Mouse (Mus musculus): ENCODE data around the gene Coro2a. TPM values are rescaled to one million over a fixed set of nuclear protein-coding genes. Genes with fewer than 3 reads are reported as not detected.
A peak's percentile ranks its signal among the peaks of the same experiment; 100 is the strongest.

Coro2a gene
- polyA plus RNA-seq, 1 experiment, result 312 TPM

DNA sequence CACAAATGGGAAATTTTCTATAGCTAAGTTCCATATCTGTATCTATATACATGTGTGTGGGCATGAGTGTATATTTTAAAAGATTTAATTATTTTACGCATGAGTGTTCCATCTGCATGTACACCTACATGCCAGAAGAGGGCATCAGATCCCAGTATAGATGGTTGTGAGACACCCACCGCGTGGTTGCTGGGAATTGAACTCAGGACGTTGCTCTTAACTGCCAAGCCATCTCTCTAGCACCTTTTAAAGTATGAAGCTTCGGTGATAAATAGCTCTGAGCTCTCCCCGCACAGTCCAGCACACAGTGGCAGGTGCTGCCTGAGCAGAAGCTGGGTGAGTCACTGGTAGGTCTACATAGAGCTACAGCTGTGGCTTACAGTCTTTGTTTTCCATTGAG is 15.4 kb upstream of the Coro2a start:
- no peak overlapping the region for H3K4me3 ChIP-seq (ENCODE audit: low read depth, low read length)
- H3K27me3 ChIP-seq (ENCODE audit: control insufficient read depth, insufficient read depth, low read length), result no peaks in the 10 kb centered on the region
- TF ChIP-seq CTCF (IDR thresholded peaks at IDR 0.05; ENCODE audit: extremely low read depth, insufficient read length, insufficient replicate concordance, low read depth, low read length) (peak; percentile 31; the same call in 1 of the 2 replicates), POLR2A (IDR thresholded peaks at IDR 0.05; ENCODE audit: low read depth, low read length) (no peak)
- WGBS, result 69% methylated on average over 6 of the region's 6 CpGs
- no peak overlapping the region for H3K27ac ChIP-seq (ENCODE audit: insufficient read depth, low read depth, low read length)
- peaks cover 5% of the 10 kb centered on the region; the same call in 1 of the 2 replicates for H3K4me1 ChIP-seq (ENCODE audit: control insufficient read depth, insufficient read depth, insufficient read length, low read length)
- H3K36me3 ChIP-seq (ENCODE audit: control insufficient read depth, insufficient read depth, low read length), result peaks cover 2% of the 10 kb centered on the region; the same call in 1 of the 2 replicates

DNA sequence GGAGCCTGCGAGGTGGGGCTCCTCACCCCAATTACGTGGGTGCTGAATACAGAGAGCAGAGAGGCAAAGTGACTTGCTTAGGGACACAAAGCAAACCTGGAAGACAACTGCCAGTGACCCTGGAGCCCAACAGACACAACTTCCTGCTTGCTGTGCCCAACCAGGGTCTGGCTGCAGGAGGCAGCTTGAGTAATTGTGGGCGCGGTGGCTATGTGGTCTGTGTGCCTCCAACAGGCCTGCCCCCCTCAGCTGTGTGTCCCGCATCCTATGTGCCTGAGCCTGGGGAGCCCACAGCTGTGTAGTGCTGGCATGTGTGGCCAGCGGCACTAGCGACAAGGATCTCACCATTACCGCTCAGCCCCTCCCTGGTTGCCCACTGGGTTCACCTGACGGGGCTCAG is 12.6 kb upstream of the Coro2a start:
- TF ChIP-seq CTCF (IDR thresholded peaks at IDR 0.05; ENCODE audit: extremely low read depth, insufficient read length, insufficient replicate concordance, low read depth, low read length) (no peak), POLR2A (IDR thresholded peaks at IDR 0.05; ENCODE audit: low read depth, low read length) (no peak)
- Histone ChIP-seq H3K4me3 (ENCODE audit: low read depth, low read length) (no peak overlapping the region), H3K4me1 (ENCODE audit: control insufficient read depth, insufficient read depth, insufficient read length, low read length) (no peaks in the 10 kb centered on the region), H3K27me3 (ENCODE audit: control insufficient read depth, insufficient read depth, low read length) (no peaks in the 10 kb centered on the region), H3K36me3 (ENCODE audit: control insufficient read depth, insufficient read depth, low read length) (peaks cover 2% of the 10 kb centered on the region; the same call in 1 of the 2 replicates), H3K27ac (ENCODE audit: insufficient read depth, low read depth, low read length) (no peak overlapping the region)
- WGBS, result 78% methylated on average over 9 of the region's 9 CpGs

GRCm38 (mm10) chr4:46613618-46614017 is 11.6 kb upstream of the Coro2a start:
- Histone ChIP-seq H3K27me3 (ENCODE audit: control insufficient read depth, insufficient read depth, low read length) (no peaks in the 10 kb centered on the region), H3K36me3 (ENCODE audit: control insufficient read depth, insufficient read depth, low read length) (peaks cover 2% of the 10 kb centered on the region; the same call in 1 of the 2 replicates), H3K4me3 (ENCODE audit: low read depth, low read length) (no peak overlapping the region), H3K27ac (ENCODE audit: insufficient read depth, low read depth, low read length) (no peak overlapping the region), H3K4me1 (ENCODE audit: control insufficient read depth, insufficient read depth, insufficient read length, low read length) (no peaks in the 10 kb centered on the region)
- WGBS, result 70% methylated on average over 12 of the region's 12 CpGs
- TF ChIP-seq POLR2A (IDR thresholded peaks at IDR 0.05; ENCODE audit: low read depth, low read length) (no peak), CTCF (IDR thresholded peaks at IDR 0.05; ENCODE audit: extremely low read depth, insufficient read length, insufficient replicate concordance, low read depth, low read length) (no peak)

DNA sequence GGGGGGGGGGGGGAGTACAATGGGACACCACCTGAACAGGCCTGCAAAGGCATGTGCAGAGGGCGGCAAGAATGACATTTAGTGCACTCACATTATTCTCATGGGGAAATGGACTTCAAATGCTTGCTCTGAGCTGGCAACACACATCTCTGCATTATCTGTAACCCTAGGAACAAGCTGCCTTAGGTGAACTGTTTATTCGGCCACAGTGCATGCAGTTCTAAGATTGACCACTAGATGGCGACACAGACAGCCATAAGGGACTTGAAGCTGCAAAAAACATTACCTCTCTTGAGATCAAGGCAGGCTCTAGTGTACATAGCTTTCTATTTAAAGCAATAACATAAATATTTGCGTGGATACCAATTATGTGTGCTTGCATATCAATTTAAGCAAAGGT is 9.2 kb upstream of the Coro2a start:
- no peak overlapping the region for H3K27ac ChIP-seq (ENCODE audit: insufficient read depth, low read depth, low read length)
- 5% methylated on average over 4 of the region's 4 CpGs for WGBS
- H3K4me1 ChIP-seq (ENCODE audit: control insufficient read depth, insufficient read depth, insufficient read length, low read length), result no peaks in the 10 kb centered on the region; the same call in 1 of the 2 replicates
- no peak overlapping the region for H3K4me3 ChIP-seq (ENCODE audit: low read depth, low read length)
- peaks cover 5% of the 10 kb centered on the region; the same call in 1 of the 2 replicates for H3K36me3 ChIP-seq (ENCODE audit: control insufficient read depth, insufficient read depth, low read length)
- H3K27me3 ChIP-seq (ENCODE audit: control insufficient read depth, insufficient read depth, low read length), result no peaks in the 10 kb centered on the region
- TF ChIP-seq CTCF (IDR thresholded peaks at IDR 0.05; ENCODE audit: extremely low read depth, insufficient read length, insufficient replicate concordance, low read depth, low read length) (no peak), POLR2A (IDR thresholded peaks at IDR 0.05; ENCODE audit: low read depth, low read length) (no peak)

GRCm38 (mm10) chr4:46607601-46608000 is 5.6 kb upstream of the Coro2a start:
- H3K4me1 ChIP-seq (ENCODE audit: control insufficient read depth, insufficient read depth, insufficient read length, low read length), result peaks cover 2% of the 10 kb centered on the region; the same call in 1 of the 2 replicates
- H3K4me3 ChIP-seq (ENCODE audit: low read depth, low read length), result no peak overlapping the region
- no peak overlapping the region for H3K27ac ChIP-seq (ENCODE audit: insufficient read depth, low read depth, low read length)
- TF ChIP-seq CTCF (IDR thresholded peaks at IDR 0.05; ENCODE audit: extremely low read depth, insufficient read length, insufficient replicate concordance, low read depth, low read length) (no peak), POLR2A (IDR thresholded peaks at IDR 0.05; ENCODE audit: low read depth, low read length) (no peak)
- 72% methylated on average over 3 of the region's 3 CpGs for WGBS
- H3K36me3 ChIP-seq (ENCODE audit: control insufficient read depth, insufficient read depth, low read length), result peaks cover 3% of the 10 kb centered on the region; the same call in 1 of the 2 replicates
- H3K27me3 ChIP-seq (ENCODE audit: control insufficient read depth, insufficient read depth, low read length), result no peaks in the 10 kb centered on the region

DNA sequence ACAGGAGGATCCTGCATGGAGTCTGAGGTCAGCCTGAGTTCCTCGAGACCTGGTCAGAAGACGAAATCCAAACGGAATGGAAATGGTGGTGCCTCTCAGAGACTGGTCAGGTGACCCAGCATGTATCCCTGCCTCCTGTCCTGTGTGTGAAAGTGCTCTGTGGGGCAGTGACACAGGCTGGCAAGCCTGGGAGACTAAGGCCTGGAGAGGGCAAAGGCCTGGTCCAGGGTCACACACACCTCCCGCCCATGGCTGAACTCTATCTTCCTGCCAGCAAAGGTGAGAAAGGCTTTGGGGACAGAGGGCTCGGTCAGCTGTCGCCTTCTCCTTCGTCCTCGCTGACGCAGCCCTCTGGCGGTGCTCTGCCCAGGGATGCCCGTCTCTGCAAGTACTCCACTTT is 3.4 kb upstream of the Coro2a start:
- no peak overlapping the region for H3K27ac ChIP-seq (ENCODE audit: insufficient read depth, low read depth, low read length)
- H3K36me3 ChIP-seq (ENCODE audit: control insufficient read depth, insufficient read depth, low read length), result peaks cover 3% of the 10 kb centered on the region; the same call in 1 of the 2 replicates
- peaks cover 4% of the 10 kb centered on the region; the same call in 1 of the 2 replicates for H3K4me1 ChIP-seq (ENCODE audit: control insufficient read depth, insufficient read depth, insufficient read length, low read length)
- H3K27me3 ChIP-seq (ENCODE audit: control insufficient read depth, insufficient read depth, low read length), result no peaks in the 10 kb centered on the region
- no peak overlapping the region for H3K4me3 ChIP-seq (ENCODE audit: low read depth, low read length)
- no peak for TF ChIP-seq POLR2A (IDR thresholded peaks at IDR 0.05; ENCODE audit: low read depth, low read length)
- no peak for TF ChIP-seq CTCF (IDR thresholded peaks at IDR 0.05; ENCODE audit: extremely low read depth, insufficient read length, insufficient replicate concordance, low read depth, low read length)
- WGBS, result 91% methylated on average over 11 of the region's 11 CpGs

GRCm38 (mm10) chr4:46602704-46603103 is 702 bp upstream of the Coro2a start:
- Histone ChIP-seq H3K27ac (ENCODE audit: insufficient read depth, low read depth, low read length) (no peak overlapping the region), H3K4me3 (ENCODE audit: low read depth, low read length) (no peak overlapping the region), H3K4me1 (ENCODE audit: control insufficient read depth, insufficient read depth, insufficient read length, low read length) (peaks cover 4% of the 10 kb centered on the region), H3K27me3 (ENCODE audit: control insufficient read depth, insufficient read depth, low read length) (no peaks in the 10 kb centered on the region), H3K36me3 (ENCODE audit: control insufficient read depth, insufficient read depth, low read length) (peaks cover 4% of the 10 kb centered on the region; the same call in 1 of the 2 replicates)
- 46% methylated on average over 7 of the region's 7 CpGs for WGBS
- TF ChIP-seq CTCF (IDR thresholded peaks at IDR 0.05; ENCODE audit: extremely low read depth, insufficient read length, insufficient replicate concordance, low read depth, low read length) (no peak), POLR2A (IDR thresholded peaks at IDR 0.05; ENCODE audit: low read depth, low read length) (no peak)

Data from small intestine, adult 2 months (tissue).